Mouse (Mus musculus) T-cell, adult 2 months (primary cell): Measurements from ENCODE around the gene Rfx8.

Source experiments
- DNase-seq: peaks from one replicate; pipeline ENCODE4 v3.0.0; 2022; ENCODE audit warnings: low spot score

Rfx8 gene

GRCm38 (mm10) chr1:39645905-39646759 is 74.7 kb downstream of the Rfx8 start:
- DNase-seq, result no peak

GRCm38 (mm10) chr1:39644333-39644732 is 76.5 kb downstream of the Rfx8 start:
- DNase-seq, result no peak

GRCm38 (mm10) chr1:39641667-39642066 is 79.1 kb downstream of the Rfx8 start:
- DNase-seq, result no peak

- no peak for DNase-seq
Observed at GRCm38 (mm10) chr1:39637139-39637538, 83.7 kb downstream of the Rfx8 start.

GRCm38 (mm10) chr1:39636660-39637059 is 84.1 kb downstream of the Rfx8 start:
- no peak for DNase-seq

GRCm38 (mm10) chr1:39636196-39636595 is 84.6 kb downstream of the Rfx8 start:
- DNase-seq, result no peak

- DNase-seq, result no peak
Observed at GRCm38 (mm10) chr1:39628606-39629005, 92.2 kb downstream of the Rfx8 start.

- no peak for DNase-seq
Observed at GRCm38 (mm10) chr1:39625491-39625890, 95.3 kb downstream of the Rfx8 start.

GRCm38 (mm10) chr1:39623729-39624128 is 97.1 kb downstream of the Rfx8 start:
- DNase-seq, result no peak

- no peak for DNase-seq
Observed at GRCm38 (mm10) chr1:39623106-39623505, 97.7 kb downstream of the Rfx8 start.

- DNase-seq, result no peak
Observed at GRCm38 (mm10) chr1:39618524-39618923, 102.3 kb downstream of the Rfx8 start.

- DNase-seq, result no peak
Observed at GRCm38 (mm10) chr1:39615526-39615925, 105.3 kb downstream of the Rfx8 start.
